Mouse (Mus musculus) embryonic stem cell, embryonic (primary cell): ENCODE measurements around the gene Strn4.

Experiments
- CTCF ChIA-PET, 4 experiments: fragments of 300-600 bp in 2 of 4; fragments of 350-600 bp in 2 of 4; sonication (Branson Sonifier 250); formaldehyde crosslinking; loops; one replicate each; lab custom pipeline; 2022; ENCODE audit warnings: inconsistent platforms in 2 of 4; lab: Charles Lee
- POLR2A ChIA-PET, 4 experiments: fragments of 300-600 bp in 2 of 4; fragments of 350-600 bp in 2 of 4; sonication (Branson Sonifier 250); formaldehyde crosslinking; loops; one replicate each; lab custom pipeline; 2022; ENCODE audit warnings: antibody characterized with exemption in 4 of 4, inconsistent platforms in 1 of 4; lab: Charles Lee

Gene Strn4

GRCm38 (mm10) chr7:16844696-16845071 is 29.0 kb downstream of the Strn4 start:
- POLR2A ChIA-PET, result interaction anchor here in 2 of 4 experiments (0.6 to 2.8 kb wide), 8 partner anchors 9 to 86 kb away, joined by 3 to 11 read pairs (median 6); no protein-coding TSS in a partner anchor
- CTCF ChIA-PET, result interaction anchor here in 3 of 4 experiments (0.6 to 2.2 kb wide), 4 partner anchors 9 to 99 kb away, joined by 3 to 13 read pairs (median 6); no protein-coding TSS in a partner anchor

- ChIA-PET CTCF (interaction anchor here (0.6 to 2.2 kb wide), 9 partner anchors 8 to 230 kb away, joined by 3 to 13 read pairs (median 3); partner anchors contain the start of genes Arhgap35 (in 1 of the 4) and Gng8 (in 1 of the 4)), POLR2A (interaction anchor here in 2 of 4 experiments (0.6 to 2.3 kb wide), 18 partner anchors 7 to 87 kb away, joined by 3 to 11 read pairs (median 4); partner anchors contain the start of genes Fkrp (in 1 of the 2) and Slc1a5 (in 1 of the 2))
Measured at GRCm38 (mm10) chr7:16845072-16845819, 29.6 kb downstream of the Strn4 start.

GRCm38 (mm10) chr7:16845820-16846167 is 30.1 kb downstream of the Strn4 start:
- POLR2A ChIA-PET, result interaction anchor here in 2 of 4 experiments (0.7 to 2.3 kb wide), 19 partner anchors 8 to 76 kb away, joined by 3 to 11 read pairs (median 4); partner anchors contain the start of genes Fkrp (in 1 of the 2) and Slc1a5 (in 1 of the 2)
- CTCF ChIA-PET, result interaction anchor here (0.6 to 2.2 kb wide), 8 partner anchors 11 to 231 kb away, joined by 3 to 13 read pairs (median 3); partner anchors contain the start of genes Arhgap35 (in 1 of the 4) and Gng8 (in 1 of the 4)

- CTCF ChIA-PET, result interaction anchor here in 3 of 4 experiments (0.7 to 2.2 kb wide), 6 partner anchors 13 to 882 kb away, joined by 3 to 8 read pairs (median 5); partner anchors contain the start of genes Dact3 (in 1 of the 3) and Gng8 (in 1 of the 3)
- POLR2A ChIA-PET, result interaction anchor here in 2 of 4 experiments (0.5 to 2.3 kb wide), 8 partner anchors 9 to 75 kb away, joined by 3 to 11 read pairs (median 4); partner anchors contain the start of genes Fkrp (in 1 of the 2) and Strn4 (in 1 of the 2)
Measured at GRCm38 (mm10) chr7:16846775-16847174, 31.1 kb downstream of the Strn4 start.

GRCm38 (mm10) chr7:16847507-16847906 is 31.8 kb downstream of the Strn4 start:
- ChIA-PET CTCF (interaction anchor here in 3 of 4 experiments (0.6 to 2.3 kb wide), 18 partner anchors 10 to 358 kb away, joined by 3 to 10 read pairs (median 4); partner anchors contain the start of genes Dact3 (in 1 of the 3) and Gng8 (in 1 of the 3)), POLR2A (interaction anchor here in 2 of 4 experiments (0.5 to 1.9 kb wide), 8 partner anchors 15 to 67 kb away, joined by 3 to 5 read pairs (median 3); partner anchors contain the start of genes Slc1a5 (in 1 of the 2) and Strn4 (in 1 of the 2))

- ChIA-PET CTCF (interaction anchor here in 3 of 4 experiments (0.6 to 2.3 kb wide), 19 partner anchors 9 to 549 kb away, joined by 3 to 15 read pairs (median 5); partner anchors contain the start of gene Dact3 (in 1 of the 3)), POLR2A (interaction anchor here in 3 of 4 experiments (0.5 to 1.9 kb wide), 9 partner anchors 14 to 68 kb away, joined by 3 to 9 read pairs (median 4); partner anchors contain the start of gene Dact3 (in 1 of the 3))
Measured at GRCm38 (mm10) chr7:16848579-16848978, 32.9 kb downstream of the Strn4 start.

- ChIA-PET POLR2A (interaction anchor here in 2 of 4 experiments (0.6 to 1.1 kb wide), 5 partner anchors 9 to 67 kb away, joined by 3 read pairs; partner anchors contain the start of gene Prkd2 (in 1 of the 2)), CTCF (interaction anchor here in 2 of 4 experiments (0.7 kb wide), 3 partner anchors 8 to 11 kb away, joined by 3 to 19 read pairs (median 3); no protein-coding TSS in a partner anchor)
Measured at GRCm38 (mm10) chr7:16851636-16852035, 35.9 kb downstream of the Strn4 start.

- POLR2A ChIA-PET, result interaction anchor here in 2 of 4 experiments (0.7 to 2.0 kb wide), 8 partner anchors 8 to 51 kb away, joined by 3 to 6 read pairs (median 3); partner anchors contain the start of gene Prkd2 (in 1 of the 2)
- CTCF ChIA-PET, result interaction anchor here in 3 of 4 experiments (0.7 to 1.9 kb wide), 10 partner anchors 8 to 361 kb away, joined by 3 to 9 read pairs (median 3); partner anchors contain the start of genes Gng8 (in 1 of the 3), Prkd2 (in 1 of the 3) and Ptgir (in 1 of the 3)
Measured at GRCm38 (mm10) chr7:16853302-16853831, 37.7 kb downstream of the Strn4 start.

- CTCF ChIA-PET, result interaction anchor here in 3 of 4 experiments (0.6 to 1.8 kb wide), 6 partner anchors 10 to 98 kb away, joined by 3 to 6 read pairs (median 4); partner anchors contain the start of gene Dact3 (in 1 of the 3)
- POLR2A ChIA-PET, result no interaction called here
Measured at GRCm38 (mm10) chr7:16858336-16858735, 42.6 kb downstream of the Strn4 start.

- POLR2A ChIA-PET, result interaction anchor here in 2 of 4 experiments (0.7 to 1.9 kb wide), 6 partner anchors 9 to 57 kb away, joined by 3 to 8 read pairs (median 4); partner anchors contain the start of gene Gng8 (in 2 of the 2)
- CTCF ChIA-PET, result interaction anchor here (0.7 to 2.9 kb wide), 29 partner anchors 8 to 230 kb away, joined by 3 to 19 read pairs (median 4); partner anchors contain the start of genes Gng8 (in 2 of the 4), Dact3 (in 1 of the 4), Pnmal2 (in 1 of the 4) and Prkd2 (in 1 of the 4)
Measured at GRCm38 (mm10) chr7:16859902-16860651, 44.4 kb downstream of the Strn4 start.

- POLR2A ChIA-PET, result no interaction called here
- CTCF ChIA-PET, result no interaction called here
Measured at GRCm38 (mm10) chr7:16867488-16867887, 51.8 kb downstream of the Strn4 start.

GRCm38 (mm10) chr7:16869497-16869896 is 53.8 kb downstream of the Strn4 start:
- CTCF ChIA-PET, result interaction anchor here in 3 of 4 experiments (0.7 to 1.9 kb wide), 17 partner anchors 8 to 220 kb away, joined by 3 to 9 read pairs (median 4); partner anchors contain the start of gene Gng8 (in 2 of the 3)
- POLR2A ChIA-PET, result interaction anchor here in 2 of 4 experiments (0.5 to 2.0 kb wide), 19 partner anchors 9 to 126 kb away, joined by 3 to 6 read pairs (median 4); partner anchors contain the start of gene Gng8 (in 1 of the 2)

GRCm38 (mm10) chr7:16871600-16871999 is 55.9 kb downstream of the Strn4 start:
- ChIA-PET POLR2A (interaction anchor here (0.7 to 1.7 kb wide), 5 partner anchors 9 to 29 kb away, joined by 3 to 5 read pairs (median 4); partner anchors contain the start of genes Gng8 (in 2 of the 4) and Prkd2 (in 1 of the 4)), CTCF (interaction anchor here (0.6 to 1.9 kb wide), 6 partner anchors 11 to 57 kb away, joined by 3 to 5 read pairs (median 3); no protein-coding TSS in a partner anchor)

GRCm38 (mm10) chr7:16872478-16872877 is 56.8 kb downstream of the Strn4 start:
- CTCF ChIA-PET, result interaction anchor here in 3 of 4 experiments (0.8 to 1.9 kb wide), 5 partner anchors 11 to 47 kb away, joined by 3 to 4 read pairs (median 3); partner anchors contain the start of gene Gng8 (in 1 of the 3)
- POLR2A ChIA-PET, result interaction anchor here in 3 of 4 experiments (0.7 to 1.7 kb wide), 4 partner anchors 10 to 24 kb away, joined by 3 to 4 read pairs (median 3); partner anchors contain the start of gene Gng8 (in 1 of the 3)

- ChIA-PET CTCF (interaction anchor here (0.6 to 4.1 kb wide), 25 partner anchors 9 to 812 kb away, joined by 3 to 78 read pairs (median 5); partner anchors contain the start of genes Gng8 (in 3 of the 4), Prkd2 (in 1 of the 4) and Zfp541 (in 1 of the 4)), POLR2A (interaction anchor here in 3 of 4 experiments (0.6 to 3.6 kb wide), 16 partner anchors 10 to 183 kb away, joined by 3 to 20 read pairs (median 7); partner anchors contain the start of genes Gng8 (in 2 of the 3), Ptgir (in 1 of the 3) and Slc1a5 (in 1 of the 3))
Measured at GRCm38 (mm10) chr7:16873392-16873791, 57.7 kb downstream of the Strn4 start.
